Mouse (Mus musculus): Measurements from ENCODE around the gene Slc15a5. TPM values are rescaled to one million over a fixed set of nuclear protein-coding genes. Genes with fewer than 3 reads are reported as not detected.

The Slc15a5 gene
- polyA plus RNA-seq (2012; rRNA removed; ENCODE audit: low replicate concordance), result 0.40 TPM in 1 of 2 replicates, not detected in the other

GRCm38 (mm10) chr6:138079816-138080215 is at the start of gene Slc15a5:
Gene Slc15a5 (minus strand): TSS chr6:138079916.

Other genes with a start within 250 kb of the Slc15a5 start
- gene Mgst1, start 60.4 kb upstream of the Slc15a5 start, polyA plus RNA-seq (2012; rRNA removed; ENCODE audit: low replicate concordance), result 254 and 365 TPM in 2 replicates